In genomic region chr10:127321621-127322020, GRCm38 (mm10) we compare ENCODE assay signal across 11 mouse cellular contexts. TPM values are rescaled to one million over a fixed set of nuclear protein-coding genes. Genes with fewer than 3 reads are reported as not detected.
DNase-seq lines count a peak whose midpoint lies in the region; ATAC-seq and TF ChIP-seq lines count a peak whose summit lies in the region.
"Had no signal": no experiment of that assay in that cellular context is flagged by ENCODE, and none has a peak within 500 bp of the region (broad histone marks: within the 10 kb centered on the region; RNA-seq: fewer than 3 reads in every experiment).

TSS of gene Arhgap9 (plus strand) at chr10:127321964.

- H3K4me1 ChIP-seq in liver, embryonic 11.5 days (replicated peaks; ENCODE audit: control insufficient read depth, insufficient read depth, low read length), result peaks cover 36% of the 10 kb centered on the region
- H3K4me1 ChIP-seq in liver, embryonic 14.5 days (replicated peaks; ENCODE audit: control insufficient read depth in 2 of 2, insufficient read depth in 2 of 2, low read length in 1 of 2), result peaks cover 11 to 27% of the 10 kb centered on the region in 2 experiments

- TF ChIP-seq CTCF in liver, embryonic 14.5 days (IDR thresholded peaks at IDR 0.05; ENCODE audit: low read depth), result no peak

- no peak for ATAC-seq in liver, embryonic 11.5 days (replicated peaks; ENCODE audit: low FRiP score)
- no peak for ATAC-seq in liver, embryonic 14.5 days (ENCODE audit: insufficient read depth)

- peaks cover 14% of the 10 kb centered on the region for H3K27me3 ChIP-seq in liver, embryonic 11.5 days (replicated peaks; ENCODE audit: control insufficient read depth, insufficient read depth, low read length)
- H3K27me3 ChIP-seq in liver, embryonic 14.5 days (ENCODE audit: control insufficient read depth, insufficient read depth, low read length), result peaks cover 9% of the 10 kb centered on the region; the same call in 1 of the 2 replicates
- H3K27me3 ChIP-seq in splenic B cell, adult 2 months (ENCODE audit: control insufficient read depth, insufficient read depth, low read length, poor library complexity, severe bottlenecking), result no peaks in the 10 kb centered on the region

- no peak within 1 kb of the TSS for H3K9ac ChIP-seq in liver, embryonic 11.5 days (ENCODE audit: low read depth, low read length)
- no peak within 1 kb of the TSS for H3K9ac ChIP-seq in liver, embryonic 14.5 days (replicated peaks)
- H3K9ac ChIP-seq: limb, embryonic 13.5 days had no signal

- no peak for TF ChIP-seq EP300 in liver, embryonic 14.5 days (IDR thresholded peaks at IDR 0.05; ENCODE audit: low read depth)

- no peaks in the 10 kb centered on the region for H3K36me3 ChIP-seq in liver, embryonic 11.5 days (ENCODE audit: control insufficient read depth, insufficient read depth, low read length)
- H3K36me3 ChIP-seq in liver, embryonic 14.5 days (replicated peaks; ENCODE audit: control insufficient read depth, insufficient read depth, low read depth), result no peaks in the 10 kb centered on the region
- peaks cover 3% of the 10 kb centered on the region; the same call in 1 of the 2 replicates for H3K36me3 ChIP-seq in splenic B cell, adult 2 months (ENCODE audit: control insufficient read depth, insufficient read depth, low read length, poor library complexity, severe bottlenecking)
- H3K36me3 ChIP-seq: limb, embryonic 13.5 days had no signal

- H3K9me3 ChIP-seq in liver, embryonic 11.5 days (ENCODE audit: control insufficient read depth, low read length), result no peaks in the 10 kb centered on the region
- no peaks in the 10 kb centered on the region for H3K9me3 ChIP-seq in liver, embryonic 14.5 days (ENCODE audit: control insufficient read depth, low read length)
- H3K9me3 ChIP-seq: limb, embryonic 13.5 days had no signal

- 75% methylated on average over 3 of the region's 3 CpGs for WGBS in liver, embryonic 11.5 days
- WGBS in liver, embryonic 14.5 days (ENCODE audit: insufficient replicate concordance), result 51% methylated on average over 3 of the region's 3 CpGs

- H3K27ac ChIP-seq in liver, embryonic 11.5 days (ENCODE audit: low read depth, low read length), result no peak within 1 kb of the TSS
- H3K27ac ChIP-seq in liver, embryonic 14.5 days, result no peak within 1 kb of the TSS
- H3K27ac ChIP-seq: limb, embryonic 13.5 days; stomach, postnatal 0 days had no signal

- peak within 1 kb of the TSS; percentile 54; the same call in 1 of the 2 replicates for H3K4me2 ChIP-seq in liver, embryonic 11.5 days
- H3K4me2 ChIP-seq in liver, embryonic 14.5 days (ENCODE audit: low read depth), result peak within 1 kb of the TSS; percentile 44
- H3K4me2 ChIP-seq: limb, embryonic 13.5 days had no signal

- no peak within 1 kb of the TSS for H3K4me3 ChIP-seq in liver, embryonic 11.5 days (ENCODE audit: low read depth, low read length)
- H3K4me3 ChIP-seq in liver, embryonic 14.5 days (ENCODE audit: insufficient read depth in 1 of 2, low read depth in 2 of 2, low read length in 2 of 2), result no peak within 1 kb of the TSS
- H3K4me3 ChIP-seq: limb, embryonic 13.5 days had no signal

- DNase-seq in liver, embryonic 11.5 days (ENCODE audit: low spot score), result no peak
- DNase-seq in liver, result no peak
- peak; percentile 63 for DNase-seq in T-cell, adult 2 months (ENCODE audit: low spot score)
- no peak for DNase-seq in liver, embryonic 14.5 days (ENCODE audit: low read depth in 3 of 3, low spot score in 3 of 3)
- DNase-seq in splenic B cell, adult 2 months (ENCODE audit: low read depth, low spot score), result peak; percentile 52
- no peak for DNase-seq in frontal cortex, postnatal 10 days (ENCODE audit: low spot score in 2 of 2)
- no peak for DNase-seq in adrenal gland, postnatal 36 days
- no peak for DNase-seq in kidney, postnatal 14 days
- DNase-seq: gastrocnemius, adult 2 months had no signal

RNA-seq across cellular contexts. Expression of gene Arhgap9, which starts in this region (rescaled TPM):
- polyA plus RNA-seq in liver, embryonic 11.5 days (2014; fragmentation: Nextera tagmentation; extraction: Ambion mirVana), result 22.0 and 24.4 TPM in 2 replicates
- 7.3 and 8.8 TPM in 2 replicates for polyA plus RNA-seq in liver, embryonic 14.5 days (2012; rRNA removed)
- 12.4 and 13.4 TPM in 2 replicates for polyA plus RNA-seq in liver, embryonic 14.5 days (2014; fragmentation: Nextera tagmentation; extraction: Ambion mirVana)
- 1 to 10 TPM; 1.7 to 2.2 TPM for total RNA-seq in adrenal gland, postnatal 36 days (2021)

Comparison
In these comparisons a context has a peak if more than half of its experiments do, and no peak if none do; other contexts are left out.
1. DNase-seq: peak in T-cell, adult 2 months (single experiment) and splenic B cell, adult 2 months (single experiment); none in liver, embryonic 11.5 days (single experiment), liver (single experiment), liver, embryonic 14.5 days (0 of 3), frontal cortex, postnatal 10 days (0 of 2), adrenal gland, postnatal 36 days (0 of 2) and kidney, postnatal 14 days (single experiment).